Mouse (Mus musculus) bone marrow, adult 2 months (tissue): Measurements from ENCODE around the gene Exoc4.

Source experiments
- CTCF ChIP-seq: fragments of 200-500 bp; IDR thresholded peaks from 2 replicates; pipeline ENCODE4 v1.5.1; 2011; ENCODE audit warnings: low read length, control low read depth; ENCODE audit not compliant: control insufficient read depth, insufficient read depth
- POLR2A ChIP-seq: fragments of 200-500 bp; IDR thresholded peaks from 2 replicates; pipeline ENCODE4 v1.6.1; 2011; ENCODE audit warnings: low read depth, mild to moderate bottlenecking, control low read depth, low read length, borderline replicate concordance; ENCODE audit not compliant: control insufficient read depth

- TF ChIP-seq CTCF (no peak), POLR2A (no peak)
Observed at GRCm38 (mm10) chr6:33721166-33721565, 472.3 kb downstream of the Exoc4 start.
